Mouse (Mus musculus) CH12.LX (cell line): ENCODE measurements at regions not wholly inside any gene's neighbourhood (a gene's known extent, or its start where the extent isn't known, plus 50 kb on each side); places are given as distances from the start of the nearest gene placed in this dataset.

Experiments used
- MEF2A ChIP-seq: IDR thresholded peaks from 2 replicates; pipeline ENCODE4 v1.6.1; 2014; ENCODE audit warnings: low read depth, mild to moderate bottlenecking, inconsistent platforms, low read length, improper control_type of control experiment, borderline replicate concordance
- POLR2A ChIP-seq: IDR thresholded peaks from 2 replicates; pipeline ENCODE4 v1.6.1; 2011; ENCODE audit warnings: low read depth, mild to moderate bottlenecking, improper control_type of control experiment, low read length
- SMC3 ChIP-seq: IDR thresholded peaks from 2 replicates; pipeline ENCODE4 v1.6.1; 2011; ENCODE audit warnings: low read depth, low read length, improper control_type of control experiment

DNA sequence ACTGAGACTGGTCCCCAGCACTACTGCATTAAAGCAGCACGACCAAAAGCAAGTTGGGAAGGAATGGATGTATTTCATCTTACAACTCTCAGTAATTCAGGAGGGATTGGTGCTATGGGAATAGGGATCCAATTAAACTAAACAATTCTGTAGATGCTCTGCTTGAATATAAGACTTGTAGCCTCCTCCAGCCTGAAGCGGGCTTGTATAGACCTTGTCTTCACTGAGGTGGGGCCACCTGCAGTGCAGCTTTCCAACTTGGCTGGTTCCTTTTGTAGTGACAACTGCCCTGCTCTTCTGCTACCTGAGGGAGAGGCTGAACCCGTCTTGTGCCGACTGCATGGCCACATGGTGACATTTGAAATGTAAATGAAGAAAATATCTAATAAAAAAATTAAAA is 353.1 kb upstream of the Ccdc54 start:
- no peak for TF ChIP-seq POLR2A
- no peak for TF ChIP-seq SMC3
- TF ChIP-seq MEF2A = no peak
